Mouse (Mus musculus): ENCODE data around the gene Rgs10.

- TF ChIP-seq CTCF (IDR thresholded peaks at IDR 0.05; ENCODE audit: low read depth) (no peak), EP300 (IDR thresholded peaks at IDR 0.05; ENCODE audit: low read depth) (no peak)
Observed at GRCm38 (mm10) chr7:128393756-128394155, 24.8 kb downstream of the Rgs10 start.

Measured in heart, postnatal 0 days (tissue).